Mouse (Mus musculus): ENCODE results near the gene Washc3.

DNA sequence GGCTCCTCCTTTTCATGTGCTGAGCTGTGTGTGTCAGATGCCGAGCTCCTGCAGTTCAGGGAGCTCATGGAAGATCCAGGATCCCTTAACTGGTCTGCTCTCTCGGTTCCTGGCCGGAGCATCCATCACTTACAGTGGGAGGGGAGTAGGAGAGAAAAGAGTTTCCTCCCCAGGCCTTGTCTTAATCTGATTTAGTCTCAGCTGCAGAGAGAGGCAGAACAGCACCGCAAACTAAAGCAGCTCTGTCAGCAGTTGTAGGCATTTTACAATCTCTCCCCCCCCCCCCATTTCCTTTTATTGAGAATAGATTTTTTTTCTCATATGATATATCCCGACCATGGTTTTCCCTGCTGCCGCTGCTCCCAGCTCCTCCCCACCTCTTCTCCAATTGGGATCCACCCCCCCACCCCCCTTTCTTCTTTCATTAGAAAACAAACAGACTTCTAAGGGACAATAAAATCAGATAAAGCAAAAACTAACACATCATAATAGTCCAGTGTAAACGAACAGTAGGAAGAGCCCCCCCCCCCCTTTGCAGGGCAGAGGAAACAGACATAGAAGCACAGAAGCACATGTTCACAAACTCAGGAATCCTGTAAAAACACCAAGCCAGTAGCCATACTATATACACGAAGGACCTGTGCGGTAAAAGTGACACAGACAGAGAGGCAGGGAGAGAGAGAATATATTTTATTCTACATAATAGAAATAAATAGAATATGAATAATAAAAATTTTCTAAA, 51.4 kb downstream of the Washc3 start:
- TF ChIP-seq CTCF (IDR thresholded peaks at IDR 0.05; ENCODE audit: low read depth): no peak
- TF ChIP-seq EP300 (IDR thresholded peaks at IDR 0.05; ENCODE audit: low read depth): no peak

Data from heart, postnatal 0 days (tissue).